Mouse (Mus musculus) neural tube, embryonic 13.5 days (tissue): ENCODE measurements around the gene Trmo. TPM values are rescaled to one million over a fixed set of nuclear protein-coding genes. Genes with fewer than 3 reads are reported as not detected.
A peak's percentile ranks its signal among the peaks of the same experiment; 100 is the strongest.

ENCODE experiments used
- ATAC-seq: fragments of 200-750 bp; cut with Nextera tagmentation; 2 replicates; pipeline ENCODE4 v1.8.0; 2017; ENCODE audit warnings: low read depth, mild to moderate bottlenecking, moderate TSS enrichment, moderate library complexity
- H3K27ac ChIP-seq: fragments of 300-500 bp; sonication (generic); replicated peaks from 2 replicates; pipeline ENCODE4 v1.5.1; 2015; ENCODE audit warnings: moderate library complexity, mild to moderate bottlenecking, inconsistent platforms
- H3K27me3 ChIP-seq: fragments of 300-500 bp; sonication (generic); 2 replicates; pipeline ENCODE4 v1.6.1; 2015; ENCODE audit warnings: mild to moderate bottlenecking, inconsistent platforms
- H3K36me3 ChIP-seq: fragments of 300-500 bp; sonication (generic); 2 replicates; pipeline ENCODE4 v1.6.1; 2015; ENCODE audit warnings: mild to moderate bottlenecking, inconsistent platforms
- H3K4me1 ChIP-seq: fragments of 300-500 bp; sonication (generic); replicated peaks from 2 replicates; pipeline ENCODE4 v1.6.1; 2015; ENCODE audit warnings: inconsistent platforms
- H3K4me2 ChIP-seq: fragments of 300-500 bp; sonication (generic); 2 replicates; pipeline ENCODE4 v1.6.1; 2015; ENCODE audit warnings: inconsistent platforms, mild to moderate bottlenecking, moderate library complexity
- H3K4me3 ChIP-seq: fragments of 300-500 bp; sonication (generic); 2 replicates; pipeline ENCODE4 v1.5.1; 2015; ENCODE audit warnings: mild to moderate bottlenecking, inconsistent platforms
- H3K9ac ChIP-seq: fragments of 300-500 bp; sonication (generic); 2 replicates; pipeline ENCODE4 v1.6.1; 2015; ENCODE audit warnings: moderate library complexity, mild to moderate bottlenecking, inconsistent platforms
- H3K9me3 ChIP-seq: fragments of 300-500 bp; sonication (generic); 2 replicates; pipeline ENCODE4 v1.6.1; 2016; ENCODE audit warnings: inconsistent platforms
- WGBS: fragments of 180-500 bp; shearing (Covaris S2); methylation state at CpG from one replicate; pipeline ENCODE4 v1.1.7; 2015; 5-methylcytosine and 5-hydroxymethylcytosine counted together
- polyA plus RNA-seq: library from polyadenylated mRNA; unstranded; fragments of >200 nt; fragmentation: Nextera tagmentation; extraction: Ambion mirVana; gene quantifications from 2 replicates; pipeline ENCODE4 v1.2.1, GENCODE M21; 2015

Gene Trmo
- polyA plus RNA-seq, 1 experiment from 2014 or later = 8.2 TPM

DNA sequence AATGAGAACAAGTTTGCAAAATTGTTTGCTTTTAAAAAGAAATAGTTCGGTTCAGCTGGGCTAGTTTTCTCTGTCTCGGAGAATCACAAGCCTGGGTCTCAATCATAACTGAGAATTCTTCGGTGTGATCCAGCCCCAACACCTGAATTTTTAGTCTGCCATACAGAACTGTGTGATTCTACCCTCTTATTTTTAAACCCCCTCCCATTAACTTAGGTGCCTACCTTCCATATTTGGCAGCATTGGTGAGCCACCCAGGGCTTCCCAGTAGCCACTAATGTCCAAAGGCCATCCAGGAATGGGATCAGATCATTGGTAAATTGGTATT lies 43.5 kb downstream of the Trmo start:
- no peak overlapping the region for H3K9ac ChIP-seq
- H3K27me3 ChIP-seq = peaks cover 99% of the 10 kb centered on the region
- no peak for ATAC-seq
- H3K4me3 ChIP-seq = no peak overlapping the region
- peaks cover 18% of the 10 kb centered on the region for H3K4me1 ChIP-seq
- no peak overlapping the region for H3K4me2 ChIP-seq
- no peak overlapping the region for H3K27ac ChIP-seq
- H3K9me3 ChIP-seq = no peaks in the 10 kb centered on the region
- 13% methylated on average over 3 of the region's 3 CpGs for WGBS
- no peaks in the 10 kb centered on the region for H3K36me3 ChIP-seq

DNA sequence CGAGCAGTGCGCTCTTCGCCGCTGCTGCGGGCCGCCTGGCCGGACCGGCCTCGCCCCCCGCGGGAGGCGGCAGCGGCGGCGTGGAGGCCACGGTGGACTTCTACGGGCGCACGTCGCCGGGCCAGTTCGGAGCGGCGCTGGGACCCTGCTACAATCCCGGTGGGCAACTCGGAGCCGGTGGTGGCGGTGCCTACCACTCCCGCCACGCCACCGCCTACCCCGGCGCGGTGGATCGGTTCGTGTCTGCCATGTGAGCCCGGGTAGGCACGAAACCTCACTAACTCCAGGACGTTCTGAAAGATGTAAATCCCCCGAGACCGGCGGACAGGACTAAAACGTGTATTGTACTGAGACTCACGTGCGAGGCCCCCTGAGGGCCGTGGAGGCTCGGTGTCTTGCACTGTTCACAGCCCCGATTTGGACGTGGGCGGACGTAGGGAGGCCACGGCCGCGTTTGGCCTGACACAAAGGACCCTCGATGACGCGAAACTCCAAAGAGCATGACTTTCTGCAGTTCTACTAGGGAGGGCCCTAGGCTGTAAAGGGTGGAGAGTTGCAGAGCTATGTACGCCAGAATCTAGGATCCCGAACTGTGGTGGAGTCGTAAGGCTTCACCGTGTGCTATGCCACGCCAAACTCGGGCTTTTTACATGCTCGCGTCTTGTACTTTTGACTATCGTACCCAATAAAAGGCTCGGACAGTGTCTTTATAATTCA lies 44.0 kb downstream of the Trmo start:
- Histone ChIP-seq H3K4me3 (peak overlapping the region; percentile 37), H3K9ac (no peak overlapping the region), H3K27me3 (peaks cover 99% of the 10 kb centered on the region), H3K9me3 (no peaks in the 10 kb centered on the region), H3K36me3 (no peaks in the 10 kb centered on the region), H3K4me1 (peaks cover 18% of the 10 kb centered on the region), H3K27ac (no peak overlapping the region), H3K4me2 (no peak overlapping the region; the same call in 1 of the 2 replicates)
- ATAC-seq = no peak
- WGBS = 1% methylated on average over 62 of the region's 67 CpGs

DNA sequence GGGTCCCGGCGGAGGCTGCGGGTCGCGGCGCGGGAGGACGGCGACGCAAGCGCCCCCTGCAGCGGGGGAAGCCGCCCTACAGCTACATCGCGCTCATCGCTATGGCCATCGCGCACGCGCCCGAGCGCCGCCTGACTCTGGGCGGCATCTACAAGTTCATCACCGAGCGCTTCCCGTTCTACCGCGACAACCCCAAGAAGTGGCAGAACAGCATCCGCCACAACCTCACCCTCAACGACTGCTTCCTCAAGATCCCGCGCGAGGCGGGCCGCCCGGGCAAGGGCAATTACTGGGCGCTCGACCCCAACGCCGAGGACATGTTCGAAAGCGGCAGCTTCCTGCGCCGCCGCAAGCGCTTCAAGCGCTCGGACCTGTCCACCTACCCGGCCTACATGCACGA lies 44.9 kb downstream of the Trmo start:
- Histone ChIP-seq H3K9me3 (no peaks in the 10 kb centered on the region), H3K9ac (no peak overlapping the region), H3K27me3 (peaks cover 99% of the 10 kb centered on the region), H3K4me2 (peak overlapping the region; percentile 49), H3K4me3 (peak overlapping the region; percentile 37), H3K27ac (no peak overlapping the region), H3K36me3 (no peaks in the 10 kb centered on the region), H3K4me1 (peaks cover 22% of the 10 kb centered on the region)
- WGBS = under 1% methylated on average over 51 of the region's 51 CpGs
- ATAC-seq = peak; percentile 60; the same call in 1 of the 2 replicates

- H3K4me1 ChIP-seq = peaks cover 22% of the 10 kb centered on the region
- H3K9me3 ChIP-seq = no peaks in the 10 kb centered on the region
- H3K4me3 ChIP-seq = peak within 1 kb of the TSS; percentile 37
- 1% methylated on average over 64 of the region's 70 CpGs for WGBS
- peaks cover 99% of the 10 kb centered on the region for H3K27me3 ChIP-seq
- peak within 1 kb of the TSS; percentile 49 for H3K4me2 ChIP-seq
- 0 out of 2 replicates have a peak, but pooled peaks have one; percentile 13 for ATAC-seq
- H3K36me3 ChIP-seq = no peaks in the 10 kb centered on the region
- H3K27ac ChIP-seq = no peak within 1 kb of the TSS
- no peak within 1 kb of the TSS for H3K9ac ChIP-seq
Measured at GRCm38 (mm10) chr4:46343596-46344260, 45.5 kb downstream of the Trmo start, which contains the start of gene Foxe1. TSS of gene Foxe1 (plus strand) at chr4:46343609.

DNA sequence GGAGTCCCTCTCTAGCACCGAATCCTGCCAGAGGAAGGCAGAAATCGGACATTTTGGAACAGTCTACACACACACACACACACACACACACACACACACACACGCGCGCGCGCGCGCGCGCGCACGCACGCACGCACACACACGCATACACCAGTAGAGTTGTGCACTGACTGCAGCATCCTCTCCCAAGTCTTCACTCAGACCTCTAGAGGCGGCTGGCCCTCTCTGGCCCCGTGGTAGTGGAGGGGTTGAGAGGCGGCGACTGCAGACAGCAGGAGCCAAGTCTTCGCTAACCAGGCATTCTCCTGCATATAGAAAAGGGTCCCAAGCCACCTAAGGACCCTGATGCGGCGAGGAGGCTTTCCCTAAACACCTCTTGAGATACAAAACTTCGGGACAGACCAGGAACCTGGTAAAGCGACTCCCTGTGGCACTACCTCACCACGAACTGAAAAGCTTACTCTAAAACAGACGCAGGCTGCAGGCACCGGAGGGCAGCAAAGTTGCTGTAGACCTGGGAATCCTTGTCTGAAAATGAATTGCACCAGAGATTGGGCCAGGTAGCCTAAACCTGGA lies 46.4 kb downstream of the Trmo start:
- H3K4me1 ChIP-seq = peaks cover 22% of the 10 kb centered on the region
- H3K36me3 ChIP-seq = no peaks in the 10 kb centered on the region
- no peak overlapping the region for H3K4me3 ChIP-seq
- WGBS = under 1% methylated on average over 28 of the region's 28 CpGs
- no peak overlapping the region for H3K9ac ChIP-seq
- H3K27ac ChIP-seq = no peak overlapping the region
- no peaks in the 10 kb centered on the region for H3K9me3 ChIP-seq
- no peak overlapping the region for H3K4me2 ChIP-seq
- no peak for ATAC-seq
- peaks cover 99% of the 10 kb centered on the region for H3K27me3 ChIP-seq

- no peak for ATAC-seq
- Histone ChIP-seq H3K4me2 (no peak overlapping the region), H3K4me3 (no peak overlapping the region), H3K9ac (no peak overlapping the region), H3K27me3 (peaks cover 99% of the 10 kb centered on the region), H3K36me3 (no peaks in the 10 kb centered on the region), H3K4me1 (peaks cover 22% of the 10 kb centered on the region), H3K27ac (no peak overlapping the region), H3K9me3 (no peaks in the 10 kb centered on the region)
- 8% methylated on average over 22 of the region's 22 CpGs for WGBS
Measured at GRCm38 (mm10) chr4:46341831-46342680, 47.2 kb downstream of the Trmo start.

DNA sequence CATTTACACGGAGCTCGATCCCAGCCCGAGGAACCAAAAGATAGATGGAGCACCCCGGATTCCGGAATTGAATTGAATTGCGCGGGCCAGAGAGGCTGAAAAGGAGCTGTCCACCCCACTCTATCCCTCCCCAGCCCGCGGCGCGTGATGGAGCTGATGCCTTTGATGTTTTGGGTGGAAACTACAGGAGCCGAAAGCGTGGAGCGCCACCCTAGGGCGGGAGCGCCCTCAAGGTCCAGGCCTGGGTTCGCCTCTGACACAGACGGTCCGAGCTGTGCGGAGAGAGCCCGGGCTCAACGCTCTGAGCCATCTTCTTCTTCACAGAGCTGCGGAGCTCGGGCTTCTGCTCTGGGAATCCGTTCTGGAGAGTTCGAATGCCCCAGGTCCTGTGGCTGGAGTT lies 49.7 kb downstream of the Trmo start:
- ATAC-seq = no peak
- Histone ChIP-seq H3K4me1 (peaks cover 20% of the 10 kb centered on the region), H3K4me3 (no peak overlapping the region), H3K36me3 (no peaks in the 10 kb centered on the region), H3K4me2 (no peak overlapping the region), H3K9ac (no peak overlapping the region), H3K27ac (no peak overlapping the region), H3K9me3 (no peaks in the 10 kb centered on the region), H3K27me3 (peaks cover 92% of the 10 kb centered on the region)
- under 1% methylated on average over 26 of the region's 26 CpGs for WGBS

DNA sequence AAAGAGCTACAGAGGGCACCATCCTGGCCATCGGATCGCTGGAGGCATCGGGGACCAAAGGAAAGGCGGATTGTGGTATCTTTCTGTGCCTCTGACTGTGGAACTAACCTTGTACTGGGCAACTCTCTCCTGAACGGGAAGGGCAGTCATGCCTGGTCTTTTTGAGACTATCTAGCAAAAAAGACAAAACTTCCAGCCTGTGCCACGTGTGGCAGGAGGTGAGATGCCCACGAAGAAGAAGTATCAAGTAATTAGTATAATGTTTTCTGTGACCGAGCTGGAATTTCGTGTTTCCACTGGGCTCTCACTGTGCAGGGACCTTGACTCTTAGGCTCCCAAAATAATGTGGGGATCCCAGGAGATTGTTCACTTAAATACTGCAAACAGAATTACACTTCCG lies 50.2 kb downstream of the Trmo start:
- WGBS = 11% methylated on average over 10 of the region's 10 CpGs
- no peaks in the 10 kb centered on the region for H3K9me3 ChIP-seq

GRCm38 (mm10) chr4:46337990-46338389 lies 51.2 kb downstream of the Trmo start:
- no peak for ATAC-seq

More for the DNA sequence above, 50.2 kb downstream of the Trmo start:
- H3K36me3 ChIP-seq = no peaks in the 10 kb centered on the region
- peaks cover 89% of the 10 kb centered on the region for H3K27me3 ChIP-seq
- H3K9ac ChIP-seq = no peak overlapping the region
- no peak for ATAC-seq
- no peak overlapping the region for H3K4me3 ChIP-seq
- H3K4me2 ChIP-seq = no peak overlapping the region
- H3K27ac ChIP-seq = no peak overlapping the region
- H3K4me1 ChIP-seq = peaks cover 15% of the 10 kb centered on the region

DNA sequence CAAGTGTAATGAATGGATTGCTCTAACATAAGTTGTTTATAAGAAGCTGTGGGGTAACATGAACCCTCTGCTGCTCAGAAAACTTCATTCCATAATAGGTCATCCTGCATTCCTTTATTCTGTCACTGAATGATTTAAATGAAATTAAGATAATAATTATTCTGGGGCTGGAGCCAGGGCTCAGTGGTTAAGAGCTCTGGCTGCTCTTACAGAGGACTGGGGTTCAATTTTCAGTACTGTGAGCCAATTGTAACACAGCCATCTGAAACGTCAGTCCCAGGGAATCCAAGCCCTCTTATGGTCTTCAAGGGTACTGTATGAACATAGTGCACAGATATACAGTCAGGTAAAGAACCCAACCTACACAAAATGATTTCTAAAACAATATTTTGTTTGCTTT lies 53.4 kb downstream of the Trmo start:
- Histone ChIP-seq H3K4me2 (no peak overlapping the region), H3K36me3 (no peaks in the 10 kb centered on the region), H3K27ac (no peak overlapping the region), H3K27me3 (peaks cover 62% of the 10 kb centered on the region), H3K4me3 (no peak overlapping the region), H3K9me3 (no peaks in the 10 kb centered on the region), H3K4me1 (peaks cover 4% of the 10 kb centered on the region; the same call in 1 of the 2 replicates), H3K9ac (no peak overlapping the region)
- WGBS = 30% methylated on average over 1 of the region's 1 CpGs
- ATAC-seq = no peak

More at GRCm38 (mm10) chr4:46337990-46338389, 51.2 kb downstream of the Trmo start:
- H3K4me2 ChIP-seq = no peak overlapping the region
- no peak overlapping the region for H3K4me3 ChIP-seq
- H3K9ac ChIP-seq = no peak overlapping the region
- H3K9me3 ChIP-seq = no peaks in the 10 kb centered on the region
- 0% methylated on average over 3 of the region's 3 CpGs for WGBS
- H3K27me3 ChIP-seq = peaks cover 78% of the 10 kb centered on the region
- H3K36me3 ChIP-seq = no peaks in the 10 kb centered on the region
- H3K4me1 ChIP-seq = peaks cover 9% of the 10 kb centered on the region
- H3K27ac ChIP-seq = no peak overlapping the region

- 55% methylated on average over 3 of the region's 3 CpGs for WGBS
- no peak overlapping the region for H3K9ac ChIP-seq
- no peak overlapping the region for H3K4me3 ChIP-seq
- H3K27ac ChIP-seq = no peak overlapping the region
- no peaks in the 10 kb centered on the region for H3K36me3 ChIP-seq
- H3K27me3 ChIP-seq = peaks cover 5% of the 10 kb centered on the region; the same call in 1 of the 2 replicates
- no peak overlapping the region for H3K4me2 ChIP-seq
- no peaks in the 10 kb centered on the region for H3K9me3 ChIP-seq
- no peak for ATAC-seq
- no peaks in the 10 kb centered on the region for H3K4me1 ChIP-seq
Measured at GRCm38 (mm10) chr4:46328906-46329305, 60.3 kb downstream of the Trmo start.
